Mouse (Mus musculus) small intestine, adult 2 months (tissue): ENCODE data around the gene Prkca. TPM values are rescaled to one million over a fixed set of nuclear protein-coding genes. Genes with fewer than 3 reads are reported as not detected.

Experiments used
- H3K27ac ChIP-seq: fragments of 200-500 bp; 2 replicates; pipeline ENCODE4 v1.5.1; 2012; ENCODE audit warnings: low read depth, low read length, control low read depth, inconsistent platforms; ENCODE audit not compliant: insufficient read depth
- H3K27me3 ChIP-seq: fragments of 200-500 bp; 2 replicates; pipeline ENCODE4 v1.6.1; 2012; ENCODE audit warnings: mild to moderate bottlenecking, moderate library complexity, low read length, inconsistent platforms; ENCODE audit not compliant: control insufficient read depth, insufficient read depth
- H3K36me3 ChIP-seq: fragments of 200-500 bp; 2 replicates; pipeline ENCODE4 v1.6.1; 2012; ENCODE audit warnings: mild to moderate bottlenecking, low read length, control low read depth, inconsistent platforms; ENCODE audit not compliant: control insufficient read depth, insufficient read depth
- H3K4me1 ChIP-seq: fragments of 200-500 bp; 2 replicates; pipeline ENCODE4 v1.6.1; 2012; ENCODE audit warnings: low read length, inconsistent platforms, mixed read lengths; ENCODE audit not compliant: control insufficient read depth, insufficient read depth, insufficient read length
- H3K4me3 ChIP-seq: fragments of 200-500 bp; 2 replicates; pipeline ENCODE4 v1.5.1; 2012; ENCODE audit warnings: low read depth, mild to moderate bottlenecking, control low read depth, inconsistent platforms, low read length, moderate library complexity
- CTCF ChIP-seq: fragments of 200-500 bp; IDR thresholded peaks from 2 replicates; pipeline ENCODE4 v1.5.1; 2012; ENCODE audit warnings: low read depth, mild to moderate bottlenecking, control low read depth, inconsistent platforms, low read length, moderate library complexity, mixed read lengths; ENCODE audit not compliant: insufficient replicate concordance, insufficient read length; ENCODE audit errors: extremely low read depth
- POLR2A ChIP-seq: fragments of 200-500 bp; IDR thresholded peaks from 2 replicates; pipeline ENCODE4 v1.6.1; 2012; ENCODE audit warnings: low read depth, mild to moderate bottlenecking, control low read depth, inconsistent platforms, low read length, moderate library complexity
- WGBS: fragments of 180-500 bp; shearing (Covaris S2); methylation state at CpG from one replicate; pipeline ENCODE4 v1.1.7; 2018; 5-methylcytosine and 5-hydroxymethylcytosine counted together
- polyA plus RNA-seq: library from polyadenylated mRNA; depleted of rRNA; stranded (reverse); fragments of >200 nt; gene quantifications from 2 replicates; pipeline ENCODE4 v1.2.3, GENCODE M21; 2012

Gene Prkca
- polyA plus RNA-seq, 1 experiment = 13.9 TPM

DNA sequence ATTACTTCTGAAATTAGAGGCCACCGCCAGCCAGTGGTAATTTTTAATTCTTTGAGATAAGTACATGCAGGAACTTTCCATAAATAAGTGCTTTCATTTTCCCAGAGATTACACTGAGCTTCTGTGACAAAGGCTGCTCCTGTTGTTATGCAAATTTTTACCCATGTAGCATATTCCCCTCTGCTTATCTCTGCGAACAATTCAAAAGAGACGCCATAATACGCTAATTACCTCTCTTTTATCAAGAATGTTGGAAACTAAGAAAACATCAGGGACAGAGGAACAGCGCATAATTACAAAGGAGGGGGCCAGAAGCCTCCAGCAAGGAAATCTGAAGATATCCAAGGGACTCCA, 138.9 kb downstream of the Prkca start:
- Histone ChIP-seq H3K4me3 (no peak overlapping the region), H3K4me1 (peaks cover 7% of the 10 kb centered on the region; the same call in 1 of the 2 replicates), H3K27ac (no peak overlapping the region), H3K27me3 (no peaks in the 10 kb centered on the region), H3K36me3 (no peaks in the 10 kb centered on the region; the same call in 1 of the 2 replicates)
- no peak for TF ChIP-seq CTCF
- TF ChIP-seq POLR2A = no peak
- 29% methylated on average over 5 of the region's 5 CpGs for WGBS

DNA sequence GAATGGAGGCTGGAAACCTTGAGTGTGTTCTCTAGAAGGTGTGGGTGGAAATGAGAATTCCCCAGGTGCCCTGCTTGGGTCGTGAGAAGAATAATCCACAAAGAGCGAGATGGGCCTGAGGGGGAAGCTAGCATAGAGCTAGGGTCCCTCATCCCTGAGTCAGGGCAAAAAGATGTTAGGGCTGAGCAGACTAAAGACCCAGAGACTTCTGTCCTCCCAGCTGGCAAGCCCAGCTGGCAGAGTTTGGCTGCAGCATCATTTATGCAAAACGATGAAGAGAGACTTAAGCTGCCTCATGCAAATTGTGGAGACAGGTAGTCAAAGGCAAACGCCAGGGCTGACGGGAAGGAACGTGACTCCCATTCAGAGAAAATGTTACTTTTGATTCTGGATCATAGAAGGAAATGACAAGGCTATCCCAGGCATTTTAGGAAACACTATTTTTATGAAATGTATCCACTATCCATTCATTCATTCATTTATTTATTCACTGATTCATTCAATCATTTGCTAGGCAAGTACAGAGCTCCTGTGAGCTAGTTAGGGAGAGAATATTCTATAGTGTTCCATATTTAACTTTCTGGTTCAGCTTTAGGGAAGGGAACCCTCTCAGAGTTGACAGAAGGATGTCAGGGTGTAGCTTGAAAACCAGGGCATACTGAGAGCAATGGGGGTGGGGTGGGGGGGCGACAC, 139.4 kb downstream of the Prkca start:
- Histone ChIP-seq H3K27ac (no peak overlapping the region), H3K4me1 (peaks cover 7% of the 10 kb centered on the region; the same call in 1 of the 2 replicates), H3K36me3 (no peaks in the 10 kb centered on the region; the same call in 1 of the 2 replicates), H3K27me3 (no peaks in the 10 kb centered on the region), H3K4me3 (no peak overlapping the region)
- TF ChIP-seq CTCF = no peak
- TF ChIP-seq POLR2A = no peak
- WGBS = 78% methylated on average over 7 of the region's 7 CpGs

DNA sequence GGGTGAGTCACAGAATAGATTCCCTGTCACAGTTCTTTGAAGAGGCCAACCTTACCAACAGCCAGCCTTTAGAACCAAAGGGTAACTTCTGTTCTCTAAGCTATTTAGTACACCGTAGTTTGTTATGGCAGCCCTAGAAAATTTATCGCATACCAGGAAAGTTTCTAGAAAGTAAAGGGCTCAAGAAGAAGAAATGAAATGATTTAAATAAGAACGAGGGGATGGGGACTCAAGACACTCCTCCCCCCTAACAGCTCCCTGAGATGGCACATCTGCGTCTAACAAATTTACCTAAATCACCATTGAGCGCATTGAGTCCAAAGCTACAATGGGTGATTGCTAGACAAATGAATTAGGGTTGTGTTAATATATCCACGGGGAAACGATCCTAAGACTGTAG, 140.9 kb downstream of the Prkca start:
- Histone ChIP-seq H3K4me3 (no peak overlapping the region), H3K27ac (no peak overlapping the region), H3K36me3 (no peaks in the 10 kb centered on the region; the same call in 1 of the 2 replicates), H3K4me1 (peaks cover 9% of the 10 kb centered on the region), H3K27me3 (no peaks in the 10 kb centered on the region)
- 95% methylated on average over 7 of the region's 7 CpGs for WGBS
- TF ChIP-seq POLR2A (no peak), CTCF (no peak)

DNA sequence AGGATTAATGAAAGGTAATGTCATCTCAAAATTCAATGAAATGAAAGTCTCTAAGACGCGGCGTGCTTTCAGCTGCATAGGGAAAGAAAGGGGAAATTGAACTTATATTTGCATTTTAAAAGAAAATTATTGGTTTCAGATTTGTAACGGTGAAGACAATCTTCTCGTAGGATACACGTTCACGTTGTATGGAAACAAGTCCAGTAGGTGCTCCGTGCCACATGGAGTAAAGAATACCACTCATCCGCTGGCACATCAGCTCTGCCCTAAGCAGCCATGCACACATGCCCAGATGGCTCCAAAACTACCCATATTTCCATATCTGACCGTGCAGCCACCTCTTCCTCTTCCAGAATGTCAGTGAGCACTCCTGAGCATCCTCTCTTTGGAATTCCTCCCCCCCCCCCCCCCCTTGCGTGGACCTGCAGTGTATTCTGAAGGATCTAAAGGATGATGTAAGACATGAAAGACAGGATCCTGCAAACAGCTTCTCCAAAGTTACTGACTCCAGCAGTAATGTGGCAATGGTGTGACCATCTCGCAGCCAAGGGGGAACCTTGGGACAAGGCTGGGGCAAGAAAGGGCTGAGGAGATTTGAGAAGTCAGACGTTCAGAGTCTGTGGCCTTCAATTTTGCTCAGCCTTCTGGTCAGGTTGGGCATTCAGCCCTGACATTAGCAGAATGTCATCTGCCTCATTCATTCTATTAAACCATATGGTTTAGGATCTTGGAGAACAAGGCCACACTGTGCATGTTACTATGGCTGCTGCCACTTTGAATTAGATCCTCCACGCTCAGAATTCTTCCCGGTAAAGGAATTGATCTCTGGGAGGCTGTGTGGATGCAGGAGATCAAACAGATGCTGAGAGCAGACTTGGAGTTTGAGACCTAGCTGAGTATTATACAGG, 142.8 kb downstream of the Prkca start:
- Histone ChIP-seq H3K27ac (no peak overlapping the region), H3K36me3 (no peaks in the 10 kb centered on the region; the same call in none of the 2 replicates), H3K4me1 (peaks cover 17% of the 10 kb centered on the region), H3K4me3 (no peak overlapping the region), H3K27me3 (no peaks in the 10 kb centered on the region)
- WGBS = 95% methylated on average over 15 of the region's 15 CpGs
- TF ChIP-seq CTCF (no peak), POLR2A (no peak)

DNA sequence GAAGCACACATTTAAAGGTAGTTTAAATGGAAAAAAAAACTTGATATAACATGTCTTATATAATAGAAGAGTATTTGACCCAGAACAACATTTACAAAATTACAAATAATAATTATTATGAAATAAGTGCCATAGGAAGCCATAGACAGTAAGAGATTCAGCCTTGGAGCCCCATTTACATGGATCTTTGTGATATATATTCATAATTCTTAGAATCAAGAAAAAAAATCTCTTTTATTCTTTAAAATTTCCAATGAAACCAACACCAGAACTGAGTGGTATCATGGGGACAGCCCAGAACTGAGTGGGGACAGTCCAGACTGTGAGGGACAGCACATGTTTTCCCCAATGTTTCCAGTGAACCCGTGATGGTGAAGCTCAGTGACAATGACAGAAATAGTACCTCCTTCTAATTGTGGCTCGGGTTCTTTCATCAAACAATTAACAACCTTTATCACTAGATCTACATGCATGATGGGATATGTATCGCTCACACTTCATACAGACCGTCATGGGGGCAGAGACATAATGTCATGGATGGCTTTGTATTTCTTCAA, 144.2 kb downstream of the Prkca start:
- Histone ChIP-seq H3K27ac (no peak overlapping the region), H3K36me3 (no peaks in the 10 kb centered on the region; the same call in none of the 2 replicates), H3K4me1 (peaks cover 14% of the 10 kb centered on the region), H3K4me3 (no peak overlapping the region), H3K27me3 (no peaks in the 10 kb centered on the region)
- WGBS = 86% methylated on average over 4 of the region's 4 CpGs
- no peak for TF ChIP-seq CTCF
- TF ChIP-seq POLR2A = no peak

DNA sequence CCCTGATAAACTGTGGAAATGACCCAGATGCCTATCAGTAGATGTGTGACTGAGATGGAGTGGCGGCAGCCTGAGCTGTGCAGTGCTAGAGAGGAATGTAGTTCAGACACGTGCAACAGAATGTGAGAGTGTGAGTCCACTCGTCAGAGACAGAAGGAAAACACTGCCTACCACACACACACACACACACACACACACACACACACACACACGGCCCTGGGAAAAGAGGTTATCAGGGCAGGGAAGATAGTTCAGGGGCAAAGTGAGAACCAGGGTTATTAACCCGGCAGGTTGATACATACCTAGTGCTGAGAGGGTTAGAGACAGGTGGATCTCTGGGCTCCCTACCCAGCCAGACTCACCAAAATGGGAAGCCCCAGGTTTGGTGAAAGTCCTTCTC, 145.1 kb downstream of the Prkca start:
- no peak for TF ChIP-seq POLR2A
- WGBS = 39% methylated on average over 5 of the region's 5 CpGs
- H3K4me1 ChIP-seq = peaks cover 14% of the 10 kb centered on the region
- no peaks in the 10 kb centered on the region for H3K27me3 ChIP-seq
- no peak overlapping the region for H3K27ac ChIP-seq
- H3K4me3 ChIP-seq = no peak overlapping the region
- no peaks in the 10 kb centered on the region; the same call in none of the 2 replicates for H3K36me3 ChIP-seq
